Mouse (Mus musculus) kidney, postnatal 0 days (tissue): Measurements from ENCODE around the gene Cers3. TPM values are rescaled to one million over a fixed set of nuclear protein-coding genes. Genes with fewer than 3 reads are reported as not detected.

Source experiments
- ATAC-seq: fragments of 200-750 bp; cut with Nextera tagmentation; replicated peaks from 2 replicates; pipeline ENCODE4 v1.8.0; 2017; ENCODE audit warnings: low read depth, moderate number of reproducible peaks, moderate TSS enrichment, moderate library complexity; ENCODE audit not compliant: low FRiP score
- DNase-seq: peaks from one replicate; pipeline ENCODE4 v3.0.0-alpha.2; 2016; ENCODE audit warnings: low spot score
- H3K27ac ChIP-seq: fragments of 300-500 bp; sonication (generic); 2 replicates; pipeline ENCODE4 v1.5.1; 2014; ENCODE audit warnings: mild to moderate bottlenecking
- H3K27me3 ChIP-seq: fragments of 300-500 bp; sonication (generic); 2 replicates; pipeline ENCODE4 v1.6.1; 2014; ENCODE audit warnings: low read length, mixed read lengths; ENCODE audit not compliant: insufficient read depth
- H3K36me3 ChIP-seq: fragments of 300-500 bp; sonication (generic); 2 replicates; pipeline ENCODE4 v1.6.1; 2014; ENCODE audit warnings: low read length, mixed read lengths; ENCODE audit not compliant: insufficient read depth
- H3K4me1 ChIP-seq: fragments of 300-500 bp; sonication (generic); replicated peaks from 2 replicates; pipeline ENCODE4 v1.6.1; 2014; ENCODE audit warnings: antibody characterized with exemption, low read length, mixed read lengths; ENCODE audit not compliant: insufficient read depth
- H3K4me2 ChIP-seq: fragments of 300-500 bp; sonication (generic); 2 replicates; pipeline ENCODE4 v1.6.1; 2014; ENCODE audit warnings: mild to moderate bottlenecking, low read length, moderate library complexity, mixed read lengths
- H3K4me3 ChIP-seq: fragments of 300-500 bp; sonication (generic); replicated peaks from 2 replicates; pipeline ENCODE4 v1.5.1; 2014; ENCODE audit warnings: low read depth, low read length
- H3K9ac ChIP-seq: fragments of 300-500 bp; sonication (generic); 2 replicates; pipeline ENCODE4 v1.6.1; 2014; ENCODE audit warnings: low read depth, low read length
- H3K9me3 ChIP-seq: fragments of 300-500 bp; sonication (generic); replicated peaks from 2 replicates; pipeline ENCODE4 v1.6.1; 2016; ENCODE audit warnings: low read length, inconsistent platforms, mixed read lengths
- CTCF ChIP-seq: IDR thresholded peaks from 2 replicates; pipeline ENCODE4 v1.5.1; 2016; ENCODE audit warnings: antibody characterized with exemption, low read depth, mild to moderate bottlenecking, moderate library complexity
- WGBS: fragments of 180-500 bp; shearing (Covaris S2); extraction: QIAGEN DNeasy Blood & Tissue Kit; methylation state at CpG from one replicate; pipeline ENCODE4 v1.1.7; 2014; 5-methylcytosine and 5-hydroxymethylcytosine counted together
- polyA plus RNA-seq: library from polyadenylated mRNA; unstranded; fragments of >200 nt; fragmentation: Nextera tagmentation; extraction: Ambion mirVana; gene quantifications from 2 replicates; pipeline ENCODE4 v1.2.1, GENCODE M21; 2015

The Cers3 gene
- polyA plus RNA-seq, 1 experiment from 2014 or later: 2.7 TPM

GRCm38 (mm10) chr7:66867719-66868501 lies 124.6 kb downstream of the Cers3 start:
- 28% methylated on average over 13 of the region's 13 CpGs for WGBS
- Histone ChIP-seq H3K4me2 (no peak overlapping the region), H3K4me1 (peaks cover 5% of the 10 kb centered on the region; the same call in 1 of the 2 replicates), H3K27ac (no peak overlapping the region), H3K36me3 (no peaks in the 10 kb centered on the region), H3K9ac (no peak overlapping the region), H3K4me3 (no peak overlapping the region), H3K27me3 (no peaks in the 10 kb centered on the region), H3K9me3 (no peaks in the 10 kb centered on the region)
- ATAC-seq (peak; percentile 57; the same call in 1 of the 2 replicates), DNase-seq (peak; percentile 63)
- TF ChIP-seq CTCF: no peak

GRCm38 (mm10) chr7:66871520-66871919 lies 128.2 kb downstream of the Cers3 start:
- ATAC-seq (no peak), DNase-seq (peak; percentile 45)
- Histone ChIP-seq H3K4me2 (no peak overlapping the region), H3K4me1 (peaks cover 5% of the 10 kb centered on the region; the same call in 1 of the 2 replicates), H3K27me3 (no peaks in the 10 kb centered on the region), H3K4me3 (no peak overlapping the region), H3K36me3 (no peaks in the 10 kb centered on the region), H3K9ac (no peak overlapping the region), H3K27ac (no peak overlapping the region), H3K9me3 (no peaks in the 10 kb centered on the region)
- TF ChIP-seq CTCF: no peak
- 47% methylated on average over 7 of the region's 7 CpGs for WGBS

GRCm38 (mm10) chr7:66871940-66872511 lies 128.7 kb downstream of the Cers3 start:
- H3K27me3 ChIP-seq: no peaks in the 10 kb centered on the region
- DNase-seq: peak; percentile 48
- H3K4me2 ChIP-seq: 0 out of 2 replicates have a peak overlapping the region, but pooled peaks have one; percentile 2
- no peak overlapping the region for H3K9ac ChIP-seq
- no peaks in the 10 kb centered on the region for H3K9me3 ChIP-seq
- H3K4me3 ChIP-seq: no peak overlapping the region
- no peak overlapping the region for H3K27ac ChIP-seq
- no peak for ATAC-seq
- TF ChIP-seq CTCF: no peak
- peaks cover 5% of the 10 kb centered on the region; the same call in 1 of the 2 replicates for H3K4me1 ChIP-seq
- WGBS: 52% methylated on average over 14 of the region's 14 CpGs
- no peaks in the 10 kb centered on the region for H3K36me3 ChIP-seq

GRCm38 (mm10) chr7:66873235-66873634 lies 129.9 kb downstream of the Cers3 start:
- Histone ChIP-seq H3K4me1 (peaks cover 5% of the 10 kb centered on the region; the same call in 1 of the 2 replicates), H3K9ac (no peak overlapping the region), H3K27me3 (no peaks in the 10 kb centered on the region), H3K36me3 (no peaks in the 10 kb centered on the region), H3K27ac (no peak overlapping the region), H3K4me3 (no peak overlapping the region), H3K9me3 (no peaks in the 10 kb centered on the region), H3K4me2 (no peak overlapping the region)
- DNase-seq (no peak), ATAC-seq (no peak)
- WGBS: 54% methylated on average over 2 of the region's 2 CpGs
- no peak; the same call in 1 of the 2 replicates for TF ChIP-seq CTCF

Other genes with a start within 250 kb of the Cers3 start
- gene Asb7, start 53.9 kb upstream of the Cers3 start, polyA plus RNA-seq: 12.9 and 14.3 TPM in 2 replicates
- 13.5 and 13.6 TPM in 2 replicates for gene Lins1, start 53.6 kb upstream of the Cers3 start, polyA plus RNA-seq
- 1.5 and 3.1 TPM in 2 replicates for gene Adamts17, start 96.2 kb downstream of the Cers3 start, polyA plus RNA-seq